Mouse (Mus musculus): ENCODE data around the gene Cntn4. TPM values are rescaled to one million over a fixed set of nuclear protein-coding genes. Genes with fewer than 3 reads are reported as not detected.

Cntn4 gene
- polyA plus RNA-seq (2014; fragmentation: Illumina TruSeq; extraction: RNeasy Lipid Tissue Mini Kit (QIAGEN cat#74804); ENCODE audit: low read depth, low replicate concordance), result 1.1 TPM

DNA sequence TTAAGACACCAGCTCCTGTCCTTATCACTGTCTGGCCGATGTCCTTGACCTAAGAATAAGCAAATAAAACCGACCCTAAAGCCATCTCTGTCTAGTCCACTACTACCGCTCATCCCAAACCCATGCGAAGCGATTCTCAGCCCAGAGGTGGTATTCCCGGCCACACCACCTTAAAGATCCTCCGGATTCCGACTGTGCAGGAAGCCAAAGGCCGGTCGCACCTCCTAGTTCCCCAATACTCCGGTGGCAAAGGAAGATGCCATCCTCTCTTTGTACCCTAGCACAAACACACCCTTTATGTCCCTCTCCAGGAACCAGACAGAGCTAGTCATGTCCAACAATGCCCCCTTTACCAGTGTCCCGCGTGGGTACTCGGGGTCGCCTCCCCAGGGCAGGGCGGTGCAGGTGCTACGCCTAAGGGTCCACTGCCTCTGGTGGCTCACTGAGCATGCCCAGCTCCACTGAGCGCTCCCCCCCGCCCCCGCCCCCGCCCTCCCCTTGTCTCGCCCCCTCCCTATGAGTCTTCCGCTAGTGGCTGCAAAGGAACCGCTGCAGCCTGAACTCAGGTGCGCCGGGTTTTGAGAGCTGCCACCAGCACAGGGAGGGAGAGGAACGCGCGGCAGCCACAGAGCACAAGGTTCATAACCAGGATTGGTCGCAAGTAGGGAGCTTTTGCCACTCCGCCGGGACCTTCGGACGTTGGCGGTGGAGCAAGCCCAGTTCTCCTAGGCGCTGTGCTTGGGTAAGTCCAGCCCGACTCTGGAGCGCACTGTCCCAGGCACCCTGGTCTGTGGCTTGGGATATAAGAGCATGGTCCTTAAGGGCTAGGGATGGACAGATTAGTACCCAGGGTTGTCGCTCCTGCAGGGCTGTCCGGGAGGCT, at the start of gene Cntn4:
Gene Cntn4, plus strand, starts transcription at position 512 of the 883 bp plus-strand sequence.

